Mouse (Mus musculus): ENCODE measurements around the gene Olfr1239. TPM values are rescaled to one million over a fixed set of nuclear protein-coding genes. Genes with fewer than 3 reads are reported as not detected.

The Olfr1239 gene
- polyA plus RNA-seq (2016; fragmentation: Nextera tagmentation; extraction: Ambion mirVana), result not detected in 2 replicates

DNA sequence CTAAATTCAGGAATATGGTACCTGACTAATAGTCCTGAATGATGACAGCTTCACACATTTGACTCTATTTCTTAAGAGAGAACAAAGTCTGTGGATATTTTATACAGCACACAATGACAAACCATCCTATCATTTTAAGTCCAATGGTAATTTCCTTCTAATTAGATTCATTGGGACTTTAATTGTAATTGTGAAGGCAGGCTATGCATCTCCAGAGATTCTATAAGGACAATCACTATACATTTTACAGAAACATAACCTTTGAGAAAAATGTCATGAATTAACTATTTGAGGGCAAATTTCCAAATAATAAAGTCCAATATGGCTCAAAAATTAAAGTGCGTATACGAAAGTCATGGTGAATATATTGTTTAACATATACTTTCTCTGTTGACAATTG lies at the start of gene Olfr1239:
TSS of gene Olfr1239 (minus strand) at position 101 of the 400 bp plus-strand sequence.
- no peak within 1 kb of the TSS for H3K9ac ChIP-seq
- no peaks in the 10 kb centered on the region for H3K4me1 ChIP-seq
- WGBS (ENCODE audit: insufficient replicate concordance), result 80% methylated on average over 2 of the region's 2 CpGs
- no peak within 1 kb of the TSS for H3K27ac ChIP-seq
- no peak within 1 kb of the TSS for H3K4me3 ChIP-seq
- H3K36me3 ChIP-seq, result no peaks in the 10 kb centered on the region
- ATAC-seq, result no peak
- H3K4me2 ChIP-seq, result no peak within 1 kb of the TSS
- no peaks in the 10 kb centered on the region for H3K27me3 ChIP-seq (replicated peaks)
- no peaks in the 10 kb centered on the region for H3K9me3 ChIP-seq (replicated peaks)

DNA sequence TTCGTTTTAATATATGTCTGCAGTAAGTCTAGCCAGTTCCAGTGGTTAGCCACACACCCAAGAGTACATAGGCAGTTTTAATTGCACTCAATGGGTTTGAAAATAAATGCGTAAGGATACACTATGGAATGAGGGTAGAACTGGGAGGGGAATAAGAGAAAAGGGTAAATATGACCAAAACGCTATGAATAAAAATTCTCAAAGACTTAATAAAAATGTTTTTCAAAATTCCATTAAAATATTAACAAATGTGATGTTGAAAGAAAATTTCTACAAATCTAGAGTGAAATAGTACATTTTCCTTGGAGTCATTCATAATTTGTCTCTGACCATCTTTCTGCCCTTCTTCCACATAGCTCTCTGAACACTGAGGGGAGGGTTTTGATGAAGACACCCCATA lies 22.7 kb upstream of the Olfr1239 start, which contains the start of gene Olfr1240:
TSS of gene Olfr1240 (minus strand) at position 101 of the 400 bp plus-strand sequence.
- 64% methylated on average over 3 of the region's 3 CpGs for WGBS (ENCODE audit: insufficient replicate concordance)
- Histone ChIP-seq H3K4me3 (no peak within 1 kb of the TSS), H3K4me2 (no peak within 1 kb of the TSS), H3K27ac (no peak within 1 kb of the TSS), H3K4me1 (no peaks in the 10 kb centered on the region), H3K36me3 (no peaks in the 10 kb centered on the region), H3K9me3 (replicated peaks) (no peaks in the 10 kb centered on the region), H3K9ac (no peak within 1 kb of the TSS), H3K27me3 (replicated peaks) (no peaks in the 10 kb centered on the region)
- no peak for ATAC-seq

DNA sequence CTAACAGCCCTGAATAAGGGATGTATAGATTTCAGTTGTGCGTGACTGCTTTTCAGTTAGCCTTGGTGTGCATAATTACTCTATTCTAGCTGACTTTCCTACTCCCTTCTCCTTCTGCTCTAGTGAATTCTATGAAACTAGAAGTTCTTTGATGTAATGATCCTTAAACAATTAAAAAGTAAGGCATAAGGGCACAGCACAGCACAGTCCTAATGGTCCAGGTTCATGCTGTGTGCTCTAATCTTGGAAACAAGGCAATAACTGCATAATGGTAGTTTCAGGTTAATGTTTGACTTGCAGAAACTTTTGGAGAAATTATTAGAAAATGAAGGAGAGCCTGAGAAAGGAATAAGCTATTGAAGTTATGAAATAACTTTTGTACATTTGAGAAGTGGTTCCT lies 5.7 kb downstream of the Olfr1239 start:
- 83% methylated on average over 1 of the region's 1 CpGs for WGBS (ENCODE audit: insufficient replicate concordance)
- H3K9me3 ChIP-seq (replicated peaks), result no peaks in the 10 kb centered on the region
- no peak overlapping the region for H3K4me2 ChIP-seq
- no peaks in the 10 kb centered on the region for H3K4me1 ChIP-seq
- no peaks in the 10 kb centered on the region for H3K36me3 ChIP-seq
- H3K9ac ChIP-seq, result no peak overlapping the region
- ATAC-seq, result no peak
- H3K4me3 ChIP-seq, result no peak overlapping the region
- H3K27me3 ChIP-seq (replicated peaks), result no peaks in the 10 kb centered on the region
- H3K27ac ChIP-seq, result no peak overlapping the region

DNA sequence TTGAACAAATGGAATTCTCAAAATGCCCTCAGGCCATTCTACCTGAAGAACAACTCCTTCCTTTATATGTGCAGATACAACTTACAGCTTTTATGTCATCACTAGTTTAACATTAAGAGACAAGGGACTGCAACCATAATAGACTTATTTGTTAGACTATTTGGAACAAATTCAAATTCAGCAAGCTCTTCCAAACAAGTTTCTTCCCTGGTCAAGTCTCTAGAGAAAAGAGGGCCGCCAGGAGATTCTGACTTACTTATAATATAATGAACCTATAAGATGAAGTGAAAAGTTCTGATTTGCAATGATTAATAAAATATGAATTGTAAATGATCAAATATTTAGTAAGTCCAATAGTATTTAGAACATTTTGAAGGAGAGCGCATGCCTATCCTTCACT lies 10.6 kb downstream of the Olfr1239 start, which contains the start of gene Olfr1238:
TSS of gene Olfr1238 (minus strand) at position 101 of the 400 bp plus-strand sequence.
- no peaks in the 10 kb centered on the region for H3K27me3 ChIP-seq (replicated peaks)
- no peaks in the 10 kb centered on the region for H3K4me1 ChIP-seq
- no peak within 1 kb of the TSS for H3K9ac ChIP-seq
- H3K4me2 ChIP-seq, result no peak within 1 kb of the TSS
- H3K4me3 ChIP-seq, result no peak within 1 kb of the TSS
- H3K36me3 ChIP-seq, result no peaks in the 10 kb centered on the region
- ATAC-seq, result no peak
- H3K9me3 ChIP-seq (replicated peaks), result no peaks in the 10 kb centered on the region
- H3K27ac ChIP-seq, result no peak within 1 kb of the TSS
- WGBS (ENCODE audit: insufficient replicate concordance), result 86% methylated on average over 2 of the region's 2 CpGs

DNA sequence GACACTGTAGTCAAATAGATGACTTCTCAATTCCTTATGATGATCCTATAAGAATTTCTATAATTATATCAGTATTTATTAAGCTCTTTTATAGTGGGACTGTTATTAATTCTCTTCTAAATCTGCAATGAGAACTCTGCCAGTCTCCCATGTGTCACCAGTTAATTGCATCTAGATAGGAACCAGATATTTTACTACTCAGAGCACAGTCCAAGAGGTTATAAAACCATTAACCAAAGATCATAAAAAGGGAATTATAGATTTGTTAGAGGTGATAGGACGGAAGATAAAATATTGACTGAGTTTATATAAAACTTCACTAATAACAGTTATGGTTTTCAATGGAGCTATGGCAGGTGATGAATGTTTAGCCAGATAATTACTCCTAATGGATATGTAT lies 19.3 kb downstream of the Olfr1239 start:
- Histone ChIP-seq H3K9ac (no peak overlapping the region), H3K27me3 (replicated peaks) (no peaks in the 10 kb centered on the region), H3K36me3 (no peaks in the 10 kb centered on the region), H3K27ac (no peak overlapping the region), H3K4me1 (no peaks in the 10 kb centered on the region), H3K4me3 (no peak overlapping the region), H3K4me2 (no peak overlapping the region), H3K9me3 (replicated peaks) (no peaks in the 10 kb centered on the region)
- ATAC-seq, result no peak
- WGBS (ENCODE audit: insufficient replicate concordance), result 63% methylated on average over 1 of the region's 1 CpGs

Other genes starting within 250 kb of the Olfr1239 start
- gene Olfr1225, start 245.7 kb downstream of the Olfr1239 start, polyA plus RNA-seq (2016; fragmentation: Nextera tagmentation; extraction: Ambion mirVana), result not detected in 2 replicates
- not detected in 2 replicates for gene Olfr1226, start 220.4 kb downstream of the Olfr1239 start, polyA plus RNA-seq (2016; fragmentation: Nextera tagmentation; extraction: Ambion mirVana)
- not detected in 2 replicates for gene Olfr1228, start 166.3 kb downstream of the Olfr1239 start, polyA plus RNA-seq (2016; fragmentation: Nextera tagmentation; extraction: Ambion mirVana)
- not detected in 2 replicates for gene Olfr1229, start 132.4 kb downstream of the Olfr1239 start, polyA plus RNA-seq (2016; fragmentation: Nextera tagmentation; extraction: Ambion mirVana)
- not detected in 2 replicates for gene Olfr1230, start 123.1 kb downstream of the Olfr1239 start, polyA plus RNA-seq (2016; fragmentation: Nextera tagmentation; extraction: Ambion mirVana)
- gene Olfr1231, start 113.3 kb downstream of the Olfr1239 start, polyA plus RNA-seq (2016; fragmentation: Nextera tagmentation; extraction: Ambion mirVana), result not detected in 2 replicates
- gene Olfr1232, start 90.7 kb downstream of the Olfr1239 start, polyA plus RNA-seq (2016; fragmentation: Nextera tagmentation; extraction: Ambion mirVana), result not detected in 2 replicates
- gene Olfr1233, start 78.0 kb downstream of the Olfr1239 start, polyA plus RNA-seq (2016; fragmentation: Nextera tagmentation; extraction: Ambion mirVana), result not detected in 2 replicates
- not detected in 2 replicates for gene Olfr1234, start 55.5 kb downstream of the Olfr1239 start, polyA plus RNA-seq (2016; fragmentation: Nextera tagmentation; extraction: Ambion mirVana)
- not detected in 2 replicates for gene Olfr1238, start 10.7 kb downstream of the Olfr1239 start, polyA plus RNA-seq (2016; fragmentation: Nextera tagmentation; extraction: Ambion mirVana)
- not detected in 2 replicates for gene Olfr1240, start 22.6 kb upstream of the Olfr1239 start, polyA plus RNA-seq (2016; fragmentation: Nextera tagmentation; extraction: Ambion mirVana)
- not detected in 2 replicates for gene Olfr1241, start 66.7 kb upstream of the Olfr1239 start, polyA plus RNA-seq (2016; fragmentation: Nextera tagmentation; extraction: Ambion mirVana)
- not detected in 2 replicates for gene Olfr1242, start 77.9 kb upstream of the Olfr1239 start, polyA plus RNA-seq (2016; fragmentation: Nextera tagmentation; extraction: Ambion mirVana)
- not detected in 2 replicates for gene Olfr1243, start 111.1 kb upstream of the Olfr1239 start, polyA plus RNA-seq (2016; fragmentation: Nextera tagmentation; extraction: Ambion mirVana)
- not detected in 2 replicates for gene Olfr1245, start 158.0 kb upstream of the Olfr1239 start, polyA plus RNA-seq (2016; fragmentation: Nextera tagmentation; extraction: Ambion mirVana)
- not detected in 2 replicates for gene Olfr1246, start 172.8 kb upstream of the Olfr1239 start, polyA plus RNA-seq (2016; fragmentation: Nextera tagmentation; extraction: Ambion mirVana)
- not detected in 2 replicates for gene Olfr1247, start 193.7 kb upstream of the Olfr1239 start, polyA plus RNA-seq (2016; fragmentation: Nextera tagmentation; extraction: Ambion mirVana)
- not detected in 2 replicates for gene Olfr1248, start 197.8 kb upstream of the Olfr1239 start, polyA plus RNA-seq (2016; fragmentation: Nextera tagmentation; extraction: Ambion mirVana)
- not detected in 2 replicates for gene Olfr1249, start 214.6 kb upstream of the Olfr1239 start, polyA plus RNA-seq (2016; fragmentation: Nextera tagmentation; extraction: Ambion mirVana)
- not detected in 2 replicates for gene Olfr1250, start 241.1 kb upstream of the Olfr1239 start, polyA plus RNA-seq (2016; fragmentation: Nextera tagmentation; extraction: Ambion mirVana)

Data from liver, embryonic 12.5 days (tissue).